Comparison of ENCODE assay signal across 25 mouse cellular contexts in the genomic region with DNA sequence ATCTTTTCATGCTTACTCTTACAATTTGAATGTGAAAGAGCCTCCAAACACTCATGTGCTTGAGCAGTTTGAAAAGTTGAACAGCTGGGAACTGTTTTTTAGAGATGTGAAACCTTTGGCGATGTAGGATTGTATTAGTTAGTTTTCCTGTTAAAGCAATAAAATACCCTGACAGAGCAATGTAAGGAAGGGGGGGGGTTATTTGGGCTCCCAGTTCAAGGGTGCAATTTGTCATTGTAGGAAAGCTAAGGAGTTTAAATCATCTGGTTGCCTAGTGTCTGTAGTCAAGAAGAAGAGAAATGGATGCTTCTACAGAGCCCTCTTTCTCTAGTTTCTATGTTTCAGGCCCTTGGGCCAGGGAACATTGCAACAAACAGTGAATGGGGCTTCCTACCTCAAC.
"Had no signal": no experiment of that assay in that cellular context is flagged by ENCODE, and none has a peak within 500 bp of the region (broad histone marks: within the 10 kb centered on the region; RNA-seq: fewer than 3 reads in every experiment).

No protein-coding gene starts in this region.

- H3K27me3 ChIP-seq: heart, embryonic 12.5 days; hindbrain, embryonic 12.5 days; intestine, embryonic 15.5 days; limb, embryonic 12.5 days; liver, embryonic 13.5 days; liver, embryonic 15.5 days had no signal

- H3K36me3 ChIP-seq: heart, embryonic 10.5 days; heart, embryonic 12.5 days; hindbrain, embryonic 10.5 days; hindbrain, embryonic 12.5 days; intestine, embryonic 15.5 days; limb, embryonic 10.5 days; limb, embryonic 12.5 days; liver, embryonic 13.5 days; liver, embryonic 15.5 days had no signal

- ATAC-seq: hindbrain, embryonic 16.5 days; inflammation-experienced regulatory T-cells, adult 6 months; intestine, embryonic 15.5 days; intestine, postnatal 0 days had no signal

- H3K4me2 ChIP-seq: heart, embryonic 12.5 days; hindbrain, embryonic 12.5 days; hindbrain, embryonic 14.5 days; intestine, embryonic 15.5 days; limb, embryonic 12.5 days; liver, embryonic 11.5 days; liver, embryonic 13.5 days; liver, embryonic 15.5 days had no signal

- H3K4me1 ChIP-seq: heart, embryonic 10.5 days; heart, embryonic 12.5 days; hindbrain, embryonic 10.5 days; hindbrain, embryonic 12.5 days; intestine, embryonic 15.5 days; limb, embryonic 10.5 days; limb, embryonic 12.5 days; liver, embryonic 13.5 days; liver, embryonic 15.5 days had no signal

- H3K9ac ChIP-seq: heart, embryonic 12.5 days; hindbrain, embryonic 12.5 days; hindbrain, embryonic 14.5 days; intestine, embryonic 15.5 days; limb, embryonic 12.5 days; liver, embryonic 13.5 days; liver, embryonic 15.5 days had no signal

- H3K27ac ChIP-seq: gastrocnemius, adult 2 months; heart, embryonic 10.5 days; hindbrain, embryonic 10.5 days; hindbrain, embryonic 12.5 days; hindbrain, embryonic 14.5 days; intestine, embryonic 15.5 days; layer of hippocampus, adult 2 months; left cerebral cortex, adult 2 months; limb, embryonic 10.5 days; limb, embryonic 12.5 days; liver, embryonic 13.5 days; liver, embryonic 15.5 days had no signal

- DNase-seq: gastrocnemius, adult 2 months; gastrocnemius, postnatal 10 days; gastrocnemius, postnatal 25 days; heart, adult 18-20 months; heart, postnatal 10 days; heart, postnatal 4 days; kidney, adult 18-20 months; kidney, postnatal 14 days; liver; liver, embryonic 13.5 days had no signal

- H3K4me3 ChIP-seq: gastrocnemius, adult 2 months; heart, embryonic 10.5 days; heart, embryonic 12.5 days; hindbrain, embryonic 10.5 days; hindbrain, embryonic 12.5 days; intestine, embryonic 15.5 days; layer of hippocampus, adult 2 months; left cerebral cortex, adult 2 months; limb, embryonic 10.5 days; limb, embryonic 12.5 days; liver, embryonic 13.5 days; liver, embryonic 15.5 days had no signal

- H3K9me3 ChIP-seq: heart, embryonic 10.5 days; heart, embryonic 12.5 days; hindbrain, embryonic 10.5 days; hindbrain, embryonic 12.5 days; intestine, embryonic 15.5 days; limb, embryonic 10.5 days; limb, embryonic 12.5 days; liver, embryonic 13.5 days; liver, embryonic 15.5 days had no signal
